Comparison of ENCODE assay signal across 9 mouse cellular contexts in the genomic region with DNA sequence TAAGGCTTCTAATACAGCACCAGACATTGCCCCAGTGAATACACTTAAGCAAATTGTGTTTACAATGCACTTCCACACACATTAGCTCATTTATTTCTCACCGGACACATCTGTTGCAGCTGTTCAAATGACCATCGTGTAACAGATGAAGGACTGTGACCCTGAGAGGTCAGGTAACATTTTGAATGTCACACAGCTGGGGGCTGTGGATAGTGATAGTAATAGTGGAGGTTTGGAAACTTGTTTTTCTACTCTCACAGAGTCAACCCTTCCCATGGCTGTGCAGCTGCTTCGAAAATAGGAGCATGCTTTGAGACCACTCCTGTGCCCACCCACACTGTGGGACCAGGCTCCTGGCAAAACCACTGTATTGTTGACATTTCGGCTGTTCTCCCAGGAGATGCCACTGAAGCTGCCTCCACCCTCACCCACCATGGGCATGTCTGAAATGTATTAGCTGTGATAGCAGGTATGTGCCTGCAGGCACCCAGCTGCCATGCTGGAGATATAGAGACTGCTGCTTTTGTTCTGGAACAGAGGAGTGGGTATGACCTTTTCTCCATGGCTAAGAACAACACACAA.
DNase-seq lines count a peak whose midpoint lies in the region; ATAC-seq lines count a peak whose summit lies in the region.
"Had no signal": no experiment of that assay in that cellular context is flagged by ENCODE, and none has a peak within 500 bp of the region (broad histone marks: within the 10 kb centered on the region; RNA-seq: fewer than 3 reads in every experiment).

No protein-coding gene starts in this region.

- 67% methylated on average over 4 of the region's 4 CpGs for WGBS in heart, embryonic 15.5 days

- H3K36me3 ChIP-seq in heart, embryonic 15.5 days, result no peaks in the 10 kb centered on the region

- no peaks in the 10 kb centered on the region for H3K27me3 ChIP-seq in heart, embryonic 15.5 days
- H3K27me3 ChIP-seq: megakaryocyte, embryonic 14.5 days had no signal

- no peaks in the 10 kb centered on the region for H3K9me3 ChIP-seq in heart, embryonic 15.5 days (replicated peaks)
- H3K9me3 ChIP-seq: megakaryocyte, embryonic 14.5 days had no signal

- DNase-seq in kidney, adult 9 months, result peak; percentile 1
- DNase-seq in kidney, postnatal 10 days, result no peak
- peak; percentile 29 for DNase-seq in embryo, embryonic 11 days
- no peak for DNase-seq in layer of hippocampus, postnatal 10 days (ENCODE audit: low spot score in 2 of 2)

- no peak for ATAC-seq in heart, embryonic 15.5 days (replicated peaks; ENCODE audit: insufficient number of reproducible peaks, insufficient read depth, low FRiP score, low read depth)
- ATAC-seq in erythroid progenitor cell, adult 5-6 weeks (replicated peaks; ENCODE audit: low FRiP score, poor library complexity, severe bottlenecking), result no peak
- ATAC-seq in monocyte, adult 5-6 weeks (replicated peaks; ENCODE audit: insufficient number of reproducible peaks, low FRiP score, low TSS enrichment, poor library complexity, severe bottlenecking), result no peak

- no peak overlapping the region for H3K4me3 ChIP-seq in brown adipose tissue, adult 24 weeks (ENCODE audit: insufficient read depth, low read depth, low read length)
- H3K4me3 ChIP-seq in heart, embryonic 15.5 days, result no peak overlapping the region
- H3K4me3 ChIP-seq: megakaryocyte, embryonic 14.5 days had no signal

- peaks cover 20% of the 10 kb centered on the region for H3K4me1 ChIP-seq in brown adipose tissue, adult 24 weeks (ENCODE audit: control insufficient read depth, insufficient read depth, insufficient read length, low read length)
- H3K4me1 ChIP-seq in heart, embryonic 15.5 days (replicated peaks), result peaks cover 16% of the 10 kb centered on the region
- H3K4me1 ChIP-seq: megakaryocyte, embryonic 14.5 days had no signal

- H3K27ac ChIP-seq in brown adipose tissue, adult 24 weeks (replicated peaks; ENCODE audit: low read depth, low read length), result peak overlapping the region; percentile 83
- H3K27ac ChIP-seq in heart, embryonic 15.5 days, result peak overlapping the region; percentile 45

- no peak overlapping the region for H3K4me2 ChIP-seq in heart, embryonic 15.5 days

- no peak overlapping the region for H3K9ac ChIP-seq in heart, embryonic 15.5 days

Comparison
In these comparisons a context has a peak if more than half of its experiments do, and no peak if none do; other contexts are left out.
1. DNase-seq: peak in kidney, adult 9 months (single experiment) and embryo, embryonic 11 days (single experiment); none in kidney, postnatal 10 days (single experiment) and layer of hippocampus, postnatal 10 days (0 of 2).